29 mouse cellular contexts compared by ENCODE assay signal in the genomic region with DNA sequence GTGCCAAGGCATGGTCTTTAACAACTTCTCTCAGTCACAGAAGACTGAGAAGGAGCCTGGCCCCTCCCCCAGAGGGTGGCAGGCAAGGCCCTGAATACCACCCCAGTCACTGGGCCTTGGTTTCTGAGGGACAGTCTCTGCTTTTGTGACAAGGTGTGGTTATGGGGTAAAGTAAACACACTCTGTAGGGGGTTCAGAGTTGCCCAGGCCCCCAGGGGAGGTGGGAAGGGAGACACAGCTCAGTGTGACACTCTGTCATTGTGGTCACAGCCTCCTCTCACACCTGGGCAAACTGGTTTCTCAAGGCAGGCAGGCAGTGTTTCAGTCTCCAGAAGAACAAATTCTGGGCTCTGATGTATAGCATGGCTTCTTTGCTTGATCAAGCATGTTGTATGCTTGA. TPM values are rescaled to one million over a fixed set of nuclear protein-coding genes. Genes with fewer than 3 reads are reported as not detected.
DNase-seq lines count a peak whose midpoint lies in the region; ATAC-seq lines count a peak whose summit lies in the region.
"Had no signal": no experiment of that assay in that cellular context is flagged by ENCODE, and none has a peak within 500 bp of the region (broad histone marks: within the 10 kb centered on the region; RNA-seq: fewer than 3 reads in every experiment).

A gene (minus strand): TSS at position 144 of the 400 bp plus-strand sequence.

- no peaks in the 10 kb centered on the region for H3K36me3 ChIP-seq in embryonic facial prominence, embryonic 13.5 days
- H3K36me3 ChIP-seq in embryonic facial prominence, embryonic 10.5 days (replicated peaks): no peaks in the 10 kb centered on the region
- no peaks in the 10 kb centered on the region for H3K36me3 ChIP-seq in kidney, embryonic 16.5 days (ENCODE audit: insufficient read depth, low read length)
- H3K36me3 ChIP-seq in stomach, embryonic 15.5 days: no peaks in the 10 kb centered on the region
- H3K36me3 ChIP-seq: heart, embryonic 10.5 days; limb, embryonic 15.5 days; lung, embryonic 15.5 days had no signal

- H3K27me3 ChIP-seq in embryonic facial prominence, embryonic 13.5 days: no peaks in the 10 kb centered on the region
- H3K27me3 ChIP-seq in embryonic facial prominence, embryonic 10.5 days (replicated peaks; ENCODE audit: low read depth, poor library complexity, severe bottlenecking): no peaks in the 10 kb centered on the region
- no peaks in the 10 kb centered on the region for H3K27me3 ChIP-seq in kidney, embryonic 16.5 days (ENCODE audit: insufficient read depth, low read length)
- H3K27me3 ChIP-seq in stomach, embryonic 15.5 days (replicated peaks): no peaks in the 10 kb centered on the region
- H3K27me3 ChIP-seq: forebrain, embryonic 13.5 days; limb, embryonic 15.5 days; lung, embryonic 15.5 days had no signal

- H3K4me1 ChIP-seq in embryonic facial prominence, embryonic 13.5 days: no peaks in the 10 kb centered on the region
- H3K4me1 ChIP-seq in embryonic facial prominence, embryonic 10.5 days: no peaks in the 10 kb centered on the region
- H3K4me1 ChIP-seq in kidney, embryonic 16.5 days (ENCODE audit: insufficient read depth, low read length): no peaks in the 10 kb centered on the region
- H3K4me1 ChIP-seq in stomach, embryonic 15.5 days: no peaks in the 10 kb centered on the region
- H3K4me1 ChIP-seq: forebrain, embryonic 13.5 days; heart, embryonic 10.5 days; limb, embryonic 15.5 days; lung, embryonic 15.5 days had no signal

- H3K4me3 ChIP-seq in embryonic facial prominence, embryonic 13.5 days: no peak within 1 kb of the TSS
- no peak within 1 kb of the TSS for H3K4me3 ChIP-seq in embryonic facial prominence, embryonic 10.5 days
- no peak within 1 kb of the TSS for H3K4me3 ChIP-seq in kidney, embryonic 16.5 days (ENCODE audit: low read length)
- no peak within 1 kb of the TSS for H3K4me3 ChIP-seq in stomach, embryonic 15.5 days (replicated peaks)
- H3K4me3 ChIP-seq: forebrain, embryonic 13.5 days; heart, embryonic 10.5 days; left cerebral cortex, adult 2 months; limb, embryonic 15.5 days; lung, embryonic 15.5 days had no signal

- DNase-seq in embryonic facial prominence, embryonic 10.5 days (ENCODE audit: low spot score): no peak
- no peak for DNase-seq in kidney, adult 9 months
- no peak for DNase-seq in thymus, postnatal 0 days (ENCODE audit: low spot score)
- DNase-seq in thymus, postnatal 4 days: no peak
- DNase-seq: adrenal gland, adult 8-10 months; cerebellum, adult 11-12 months; cerebellum, postnatal 10 days; layer of hippocampus, adult 9-11 months; left cerebral cortex, postnatal 4 days had no signal

- no peak within 1 kb of the TSS for H3K27ac ChIP-seq in embryonic facial prominence, embryonic 13.5 days
- no peak within 1 kb of the TSS for H3K27ac ChIP-seq in embryonic facial prominence, embryonic 10.5 days (replicated peaks)
- H3K27ac ChIP-seq in kidney, embryonic 16.5 days (ENCODE audit: low read length): no peak within 1 kb of the TSS
- no peak within 1 kb of the TSS for H3K27ac ChIP-seq in stomach, embryonic 15.5 days
- H3K27ac ChIP-seq: forebrain, embryonic 13.5 days; heart, embryonic 10.5 days; kidney, postnatal 0 days; left cerebral cortex, adult 2 months; limb, embryonic 15.5 days; liver, embryonic 14.5 days; lung, embryonic 15.5 days had no signal

- no peak within 1 kb of the TSS for H3K9ac ChIP-seq in embryonic facial prominence, embryonic 13.5 days
- no peak within 1 kb of the TSS for H3K9ac ChIP-seq in kidney, embryonic 16.5 days (replicated peaks; ENCODE audit: low read length)
- H3K9ac ChIP-seq in stomach, embryonic 15.5 days: no peak within 1 kb of the TSS
- H3K9ac ChIP-seq: forebrain, embryonic 13.5 days; limb, embryonic 15.5 days; liver, embryonic 14.5 days; lung, embryonic 15.5 days had no signal

- ATAC-seq in embryonic facial prominence, embryonic 13.5 days (ENCODE audit: insufficient number of reproducible peaks, insufficient read depth, low FRiP score, low TSS enrichment, low read depth): peak; percentile 44; the same call in 1 of the 2 replicates
- ATAC-seq in kidney, embryonic 16.5 days (ENCODE audit: low FRiP score, low TSS enrichment): peak; percentile 47; the same call in 1 of the 2 replicates
- peak; percentile 43 for ATAC-seq in stomach, embryonic 15.5 days (ENCODE audit: insufficient read depth, low FRiP score, low read depth)
- ATAC-seq in megakaryocyte-erythroid progenitor cell, adult 5-6 weeks (replicated peaks; ENCODE audit: low FRiP score, low TSS enrichment, poor library complexity, severe bottlenecking): no peak
- ATAC-seq: activated CD4-positive, CD25-positive, alpha-beta regulatory T cell, adult 4 months; forebrain, embryonic 13.5 days had no signal

- H3K9me3 ChIP-seq in embryonic facial prominence, embryonic 13.5 days: no peaks in the 10 kb centered on the region
- no peaks in the 10 kb centered on the region for H3K9me3 ChIP-seq in embryonic facial prominence, embryonic 10.5 days
- no peaks in the 10 kb centered on the region for H3K9me3 ChIP-seq in kidney, embryonic 16.5 days (ENCODE audit: low read length)
- H3K9me3 ChIP-seq in stomach, embryonic 15.5 days: no peaks in the 10 kb centered on the region
- H3K9me3 ChIP-seq: forebrain, embryonic 13.5 days; heart, embryonic 10.5 days; limb, embryonic 15.5 days; lung, embryonic 15.5 days had no signal

- H3K4me2 ChIP-seq in embryonic facial prominence, embryonic 13.5 days: no peak within 1 kb of the TSS
- no peak within 1 kb of the TSS for H3K4me2 ChIP-seq in kidney, embryonic 16.5 days (replicated peaks; ENCODE audit: low read depth, low read length)
- no peak within 1 kb of the TSS for H3K4me2 ChIP-seq in stomach, embryonic 15.5 days
- H3K4me2 ChIP-seq: forebrain, embryonic 13.5 days; limb, embryonic 15.5 days; lung, embryonic 15.5 days; midbrain, embryonic 11.5 days had no signal

RNA-seq across cellular contexts. Expression of the gene that starts here (rescaled TPM):
- polyA plus RNA-seq in embryonic facial prominence, embryonic 13.5 days (2015; fragmentation: Nextera tagmentation; extraction: Ambion mirVana): 0.63 and 1.6 TPM in 2 replicates
- polyA plus RNA-seq in embryonic facial prominence, embryonic 10.5 days (2016; fragmentation: Nextera tagmentation; extraction: Ambion mirVana): not detected in 2 replicates
- polyA plus RNA-seq in kidney, embryonic 16.5 days (2015; fragmentation: Nextera tagmentation; extraction: Ambion mirVana): 3.3 and 3.9 TPM in 2 replicates
- 34.6 and 39.0 TPM in 2 replicates for polyA plus RNA-seq in thymus, postnatal 0 days (2015; fragmentation: Nextera tagmentation; extraction: Ambion mirVana)
- polyA plus RNA-seq in stomach, embryonic 15.5 days (2015; fragmentation: Nextera tagmentation; extraction: Ambion mirVana): 3.0 and 5.9 TPM in 2 replicates
- total RNA-seq in megakaryocyte-erythroid progenitor cell, adult 5-6 weeks (2014; fragmentation: Nextera tagmentation): not detected in 2 replicates
- not detected in 2 replicates for total RNA-seq in megakaryocyte-erythroid progenitor cell, adult 5-6 weeks (2017)
- total RNA-seq: adrenal gland, adult 8-10 months; gastrocnemius, adult 8-10 months; left cerebral cortex, adult 2 months; left cerebral cortex, postnatal 4 days; midbrain, postnatal 0 days had no signal
- polyA plus RNA-seq: activated CD4-positive, CD25-positive, alpha-beta regulatory T cell, adult 4 months; cortical plate, adult 2 months; embryonic facial prominence, embryonic 11.5 days; forebrain, embryonic 13.5 days; heart, postnatal 0 days; hindbrain, embryonic 11.5 days; midbrain, postnatal 0 days; neural tube, embryonic 14.5 days had no signal
